Mouse (Mus musculus): ENCODE measurements around the gene Orm3. TPM values are rescaled to one million over a fixed set of nuclear protein-coding genes. Genes with fewer than 3 reads are reported as not detected.
A peak's percentile ranks its signal among the peaks of the same experiment; 100 is the strongest.

Orm3 gene
- polyA plus RNA-seq, 1 experiment from 2014 or later: not detected

DNA sequence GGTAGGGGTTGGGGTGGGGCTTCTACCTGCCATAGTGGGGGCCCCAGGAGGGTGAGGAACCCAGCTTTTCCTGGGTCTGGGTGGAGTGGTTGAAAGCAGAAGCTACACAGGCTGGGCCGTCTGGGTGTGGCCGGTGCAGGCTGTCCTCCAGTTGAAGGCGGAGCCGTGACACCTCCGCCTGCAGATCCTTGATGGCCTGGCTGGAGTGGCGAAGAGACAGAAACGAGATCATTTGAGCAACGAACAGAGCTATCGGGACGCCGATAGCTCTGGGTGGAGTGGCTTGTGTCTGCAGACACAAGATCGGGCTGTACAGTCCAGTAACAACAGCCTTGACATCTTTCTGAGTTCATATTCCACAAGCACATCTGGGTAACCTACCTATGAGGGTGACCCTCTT is 18.4 kb downstream of the Orm3 start:
- Histone ChIP-seq H3K36me3 (peaks cover 79% of the 10 kb centered on the region), H3K9ac (no peak overlapping the region), H3K27ac (no peak overlapping the region), H3K27me3 (no peaks in the 10 kb centered on the region), H3K4me3 (no peak overlapping the region), H3K4me1 (peaks cover 7% of the 10 kb centered on the region), H3K4me2 (replicated peaks) (no peak overlapping the region), H3K9me3 (replicated peaks) (no peaks in the 10 kb centered on the region)
- WGBS: 90% methylated on average over 12 of the region's 12 CpGs
- ATAC-seq (ENCODE audit: low FRiP score): no peak

DNA sequence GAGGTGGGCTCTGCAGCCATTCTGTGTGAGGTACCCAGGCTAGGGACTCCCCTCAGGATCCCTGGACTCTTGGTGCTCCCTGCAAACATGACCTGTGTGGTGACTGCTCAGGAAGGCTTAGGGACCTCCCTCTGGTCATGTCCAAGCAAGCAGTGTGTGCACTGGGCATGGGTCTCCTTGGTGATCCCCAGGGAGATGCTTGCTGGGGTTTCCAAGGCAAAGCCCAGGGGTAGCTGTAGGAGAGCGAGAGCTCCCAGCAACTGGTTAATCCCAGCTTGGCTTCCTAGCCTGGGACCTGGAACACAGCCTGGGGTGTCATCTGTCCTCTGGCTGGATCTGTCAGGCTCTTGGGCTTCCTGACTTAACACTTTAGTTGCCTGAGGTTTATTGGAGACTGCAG is 19.4 kb downstream of the Orm3 start:
- Histone ChIP-seq H3K36me3 (peaks cover 86% of the 10 kb centered on the region), H3K9ac (no peak overlapping the region), H3K9me3 (replicated peaks) (no peaks in the 10 kb centered on the region), H3K27ac (no peak overlapping the region), H3K4me1 (peaks cover 7% of the 10 kb centered on the region), H3K4me3 (no peak overlapping the region), H3K4me2 (replicated peaks) (no peak overlapping the region), H3K27me3 (no peaks in the 10 kb centered on the region)
- 73% methylated on average over 1 of the region's 1 CpGs for WGBS
- no peak for ATAC-seq (ENCODE audit: low FRiP score)

DNA sequence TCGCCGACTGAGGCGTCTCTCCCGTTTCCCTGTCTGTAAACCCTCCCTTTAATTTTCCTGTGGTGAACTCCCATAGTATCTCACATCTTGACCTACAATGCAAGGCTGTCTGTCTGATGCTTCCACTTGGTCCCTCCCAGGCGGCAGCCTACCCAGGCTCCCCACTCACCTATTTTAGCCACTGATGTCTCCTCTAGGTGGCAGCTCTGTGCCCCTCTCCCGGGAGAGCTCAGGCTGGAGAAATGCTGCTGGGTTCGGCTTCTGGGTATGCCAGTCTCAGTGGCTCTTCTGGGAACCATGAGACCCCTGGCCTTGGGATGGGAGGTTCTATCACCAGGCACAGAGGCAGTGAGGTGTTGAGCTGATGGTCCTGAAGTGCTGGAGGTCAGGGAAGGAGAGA is 21.5 kb downstream of the Orm3 start:
- H3K4me2 ChIP-seq (replicated peaks): no peak overlapping the region
- no peaks in the 10 kb centered on the region for H3K9me3 ChIP-seq (replicated peaks)
- WGBS: 67% methylated on average over 7 of the region's 7 CpGs
- H3K27ac ChIP-seq: no peak overlapping the region
- no peaks in the 10 kb centered on the region for H3K4me1 ChIP-seq
- 0 out of 2 replicates have a peak, but pooled peaks have one; percentile 1 for ATAC-seq (ENCODE audit: low FRiP score)
- peaks cover 92% of the 10 kb centered on the region for H3K36me3 ChIP-seq
- H3K4me3 ChIP-seq: no peak overlapping the region
- no peaks in the 10 kb centered on the region for H3K27me3 ChIP-seq
- no peak overlapping the region for H3K9ac ChIP-seq

DNA sequence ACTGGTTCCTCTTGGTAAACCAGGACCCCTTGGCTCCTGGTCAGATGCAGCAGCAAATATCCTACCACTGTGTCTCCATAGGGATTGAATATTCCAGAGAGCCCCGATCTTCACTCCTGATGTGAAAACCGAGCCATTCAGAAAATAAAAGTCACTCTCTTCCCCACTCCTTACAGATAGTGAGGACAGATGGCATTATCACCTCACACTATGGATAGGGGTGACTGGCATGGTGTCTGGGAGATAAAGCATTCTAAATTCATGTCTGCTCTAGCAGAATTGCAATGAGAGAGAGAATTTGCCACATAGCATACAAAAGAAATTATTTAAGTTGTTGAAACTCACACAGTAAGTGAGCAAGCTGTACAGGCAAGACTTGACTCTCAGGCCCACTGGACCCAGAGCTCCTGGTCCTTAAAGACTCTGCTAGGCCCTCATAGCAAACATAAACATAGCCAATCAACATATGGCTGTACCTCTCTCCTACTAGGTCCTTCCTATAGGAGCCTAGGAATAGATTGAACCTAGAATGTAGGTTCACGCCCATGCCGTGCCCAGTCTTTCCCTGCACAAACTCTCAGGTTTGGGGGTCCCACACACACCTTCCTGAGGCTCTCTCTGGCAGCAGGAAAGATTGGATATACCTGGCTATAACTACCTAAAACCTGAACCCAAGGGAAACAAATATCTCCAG is 26.9 kb downstream of the Orm3 start:
- H3K27ac ChIP-seq: no peak overlapping the region
- H3K4me2 ChIP-seq (replicated peaks): no peak overlapping the region
- WGBS: 91% methylated on average over 4 of the region's 4 CpGs
- no peak for ATAC-seq (ENCODE audit: low FRiP score)
- no peaks in the 10 kb centered on the region for H3K9me3 ChIP-seq (replicated peaks)
- no peaks in the 10 kb centered on the region for H3K27me3 ChIP-seq
- H3K9ac ChIP-seq: no peak overlapping the region
- H3K36me3 ChIP-seq: peaks cover 53% of the 10 kb centered on the region
- H3K4me1 ChIP-seq: peaks cover under 1% of the 10 kb centered on the region; the same call in 1 of the 2 replicates
- H3K4me3 ChIP-seq: no peak overlapping the region

DNA sequence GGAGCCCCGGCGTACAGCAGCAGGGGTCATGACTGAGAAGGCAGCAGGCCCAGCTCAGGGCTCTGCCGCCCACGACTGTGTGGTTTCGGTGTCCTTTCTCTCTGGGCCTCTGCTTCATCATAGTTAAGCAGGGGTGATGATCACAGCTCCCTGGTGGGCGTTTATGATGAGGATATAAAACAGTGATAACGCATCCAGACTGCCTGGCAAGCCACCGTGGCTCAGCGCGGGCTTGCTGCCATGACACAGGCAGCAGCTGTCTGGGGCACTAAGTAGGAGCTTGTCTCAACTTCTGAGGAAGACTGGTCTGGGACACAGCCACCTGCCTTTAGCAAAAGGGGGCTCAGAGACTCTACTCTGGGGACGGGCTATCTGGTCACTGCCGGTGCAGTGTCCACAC is 27.5 kb downstream of the Orm3 start:
- Histone ChIP-seq H3K4me3 (no peak overlapping the region), H3K9me3 (replicated peaks) (no peaks in the 10 kb centered on the region), H3K36me3 (peaks cover 49% of the 10 kb centered on the region), H3K27me3 (no peaks in the 10 kb centered on the region), H3K27ac (no peak overlapping the region), H3K9ac (no peak overlapping the region), H3K4me1 (peaks cover 7% of the 10 kb centered on the region), H3K4me2 (replicated peaks) (no peak overlapping the region)
- WGBS: 92% methylated on average over 12 of the region's 12 CpGs
- ATAC-seq (ENCODE audit: low FRiP score): no peak

DNA sequence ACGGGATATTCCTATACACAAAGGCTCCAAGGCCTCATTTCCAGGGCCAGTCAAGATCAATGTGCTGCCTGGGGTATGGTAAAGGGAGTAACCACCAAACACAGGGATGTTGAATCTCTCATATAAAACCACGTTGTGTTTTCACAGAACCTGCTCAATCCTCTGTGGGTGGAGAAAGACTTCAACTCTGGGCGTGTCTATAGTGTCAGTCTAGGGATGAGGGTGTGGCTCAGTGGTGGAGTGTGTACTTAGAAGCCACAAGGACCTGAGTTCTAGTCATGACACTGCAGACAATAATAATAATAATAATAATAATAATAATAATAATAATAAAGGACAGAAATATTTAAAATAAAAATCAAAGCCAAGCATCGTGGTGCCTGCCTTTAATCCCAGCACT is 28.3 kb downstream of the Orm3 start:
- peaks cover 15% of the 10 kb centered on the region for H3K4me1 ChIP-seq
- no peaks in the 10 kb centered on the region for H3K27me3 ChIP-seq
- 92% methylated on average over 4 of the region's 4 CpGs for WGBS
- H3K9me3 ChIP-seq (replicated peaks): no peaks in the 10 kb centered on the region
- no peak overlapping the region for H3K27ac ChIP-seq
- no peak overlapping the region for H3K4me3 ChIP-seq
- H3K4me2 ChIP-seq (replicated peaks): no peak overlapping the region
- peaks cover 41% of the 10 kb centered on the region for H3K36me3 ChIP-seq
- ATAC-seq (ENCODE audit: low FRiP score): no peak
- no peak overlapping the region for H3K9ac ChIP-seq

DNA sequence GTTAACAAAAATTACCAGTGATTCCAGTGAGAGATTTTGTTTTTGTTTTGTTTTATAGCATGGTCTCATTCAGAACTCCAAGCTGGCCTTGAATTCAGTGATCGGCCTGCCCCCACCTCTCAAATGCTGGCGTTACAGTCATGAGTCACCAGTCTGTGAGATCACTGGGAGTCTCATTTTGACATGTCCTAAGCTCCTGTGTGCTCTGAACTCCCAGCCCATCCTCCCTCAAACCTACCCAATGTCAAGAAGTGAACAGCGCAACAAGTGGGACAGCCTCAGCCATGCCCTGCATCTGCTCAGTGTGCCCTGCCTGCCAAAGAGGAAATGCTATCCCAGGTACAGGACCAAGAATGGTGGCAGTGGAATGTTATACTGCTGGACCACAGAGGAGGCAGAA is 29.3 kb downstream of the Orm3 start:
- Histone ChIP-seq H3K9me3 (replicated peaks) (no peaks in the 10 kb centered on the region), H3K4me3 (no peak overlapping the region), H3K36me3 (peaks cover 31% of the 10 kb centered on the region), H3K4me1 (peaks cover 22% of the 10 kb centered on the region), H3K27ac (no peak overlapping the region), H3K4me2 (replicated peaks) (no peak overlapping the region), H3K27me3 (no peaks in the 10 kb centered on the region), H3K9ac (no peak overlapping the region)
- WGBS: 89% methylated on average over 3 of the region's 3 CpGs
- ATAC-seq (ENCODE audit: low FRiP score): no peak

DNA sequence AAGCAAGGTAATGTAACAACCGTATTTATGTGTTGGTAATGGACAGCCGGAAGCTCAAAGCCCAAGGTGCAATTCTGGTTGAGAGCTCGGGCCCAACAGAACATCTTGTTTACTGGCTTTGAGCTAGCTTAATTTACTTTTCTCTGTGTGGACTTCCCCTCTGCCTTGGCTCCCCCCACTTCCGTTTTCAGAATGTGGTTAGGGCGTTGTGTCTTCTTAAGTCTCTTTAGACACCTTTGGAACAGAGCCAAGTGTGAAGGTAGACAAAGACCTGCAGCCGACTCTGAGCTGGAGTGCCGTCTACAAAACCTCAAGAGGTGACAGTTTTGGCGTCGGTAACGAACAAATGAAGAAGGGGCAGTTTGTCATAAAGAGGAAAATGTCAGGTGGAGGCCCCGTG is 29.8 kb downstream of the Orm3 start:
- Histone ChIP-seq H3K4me2 (replicated peaks) (no peak overlapping the region), H3K27ac (no peak overlapping the region), H3K4me1 (peaks cover 25% of the 10 kb centered on the region), H3K9ac (no peak overlapping the region), H3K27me3 (no peaks in the 10 kb centered on the region), H3K9me3 (replicated peaks) (no peaks in the 10 kb centered on the region), H3K36me3 (peaks cover 26% of the 10 kb centered on the region), H3K4me3 (no peak overlapping the region)
- no peak for ATAC-seq (ENCODE audit: low FRiP score)
- 89% methylated on average over 11 of the region's 11 CpGs for WGBS

DNA sequence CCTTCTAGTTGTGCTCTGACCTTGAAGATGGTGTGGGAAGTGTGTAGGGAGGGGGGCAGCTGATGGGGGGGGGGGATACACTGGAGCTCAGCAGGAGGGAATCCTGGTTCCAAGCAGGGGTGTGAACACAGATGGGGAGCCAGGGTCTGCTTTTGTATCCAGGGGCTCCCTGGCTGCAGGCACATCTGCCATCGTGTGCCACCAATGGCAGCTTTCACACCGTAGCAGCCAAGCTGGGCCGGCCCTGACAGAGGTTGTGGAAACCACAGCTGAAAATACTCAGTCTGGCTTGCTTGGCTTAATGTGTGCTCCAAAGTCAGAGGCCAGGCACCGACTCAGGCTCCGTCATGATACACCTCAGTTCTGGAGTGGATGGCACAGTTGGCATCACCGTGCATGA is 32.1 kb downstream of the Orm3 start:
- WGBS: 67% methylated on average over 6 of the region's 6 CpGs

DNA sequence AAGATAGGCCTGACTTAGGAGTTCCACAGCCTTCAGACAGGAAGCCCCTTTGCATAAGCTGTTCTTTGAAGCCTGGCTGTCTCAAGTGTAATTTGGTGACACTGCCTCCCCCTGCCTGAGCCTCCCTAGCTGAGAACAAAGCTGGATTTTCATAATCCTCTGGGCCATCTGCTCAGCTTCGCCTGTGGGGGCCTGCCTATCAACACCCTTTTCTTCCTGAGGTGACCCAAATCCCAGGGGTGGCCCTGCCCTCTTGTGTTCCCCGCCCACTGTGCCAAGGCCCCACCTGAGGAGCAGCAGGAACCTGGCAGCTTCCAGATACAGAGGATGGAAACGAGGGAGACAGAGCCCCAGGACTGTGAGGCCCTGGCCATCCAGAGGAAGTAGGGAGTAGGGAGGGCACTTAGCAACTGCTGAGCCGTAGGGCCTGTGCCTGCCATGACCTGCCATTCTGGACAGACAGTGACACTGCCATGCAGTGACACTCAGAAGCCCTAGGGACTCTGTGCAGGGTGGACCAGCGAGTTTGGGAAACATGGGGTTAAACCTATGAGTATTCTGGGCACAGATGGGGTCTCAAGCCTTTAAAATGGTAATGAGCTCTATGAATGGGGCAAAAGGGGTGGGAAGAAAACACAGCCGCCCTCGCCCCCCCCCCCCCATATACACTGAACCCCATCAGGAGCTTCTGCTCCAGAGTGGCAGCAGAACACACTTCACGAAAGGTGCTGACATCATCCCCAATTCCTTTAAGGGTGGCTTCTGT is 33.3 kb downstream of the Orm3 start:
- no peak overlapping the region for H3K4me3 ChIP-seq
- H3K4me2 ChIP-seq (replicated peaks): no peak overlapping the region
- H3K27ac ChIP-seq: peak overlapping the region; percentile 81
- peak; percentile 78 for ATAC-seq (ENCODE audit: low FRiP score)
- H3K9me3 ChIP-seq (replicated peaks): no peaks in the 10 kb centered on the region
- no peak overlapping the region for H3K9ac ChIP-seq
- H3K36me3 ChIP-seq: peaks cover 4% of the 10 kb centered on the region
- no peaks in the 10 kb centered on the region for H3K27me3 ChIP-seq
- WGBS: 19% methylated on average over 8 of the region's 8 CpGs
- peaks cover 25% of the 10 kb centered on the region for H3K4me1 ChIP-seq

More for the DNA sequence above, 32.1 kb downstream of the Orm3 start:
- no peak overlapping the region for H3K27ac ChIP-seq
- H3K4me2 ChIP-seq (replicated peaks): no peak overlapping the region
- H3K4me3 ChIP-seq: no peak overlapping the region
- H3K27me3 ChIP-seq: no peaks in the 10 kb centered on the region
- peaks cover 25% of the 10 kb centered on the region for H3K4me1 ChIP-seq
- H3K36me3 ChIP-seq: peaks cover 7% of the 10 kb centered on the region
- ATAC-seq (ENCODE audit: low FRiP score): no peak
- no peaks in the 10 kb centered on the region for H3K9me3 ChIP-seq (replicated peaks)
- no peak overlapping the region for H3K9ac ChIP-seq

DNA sequence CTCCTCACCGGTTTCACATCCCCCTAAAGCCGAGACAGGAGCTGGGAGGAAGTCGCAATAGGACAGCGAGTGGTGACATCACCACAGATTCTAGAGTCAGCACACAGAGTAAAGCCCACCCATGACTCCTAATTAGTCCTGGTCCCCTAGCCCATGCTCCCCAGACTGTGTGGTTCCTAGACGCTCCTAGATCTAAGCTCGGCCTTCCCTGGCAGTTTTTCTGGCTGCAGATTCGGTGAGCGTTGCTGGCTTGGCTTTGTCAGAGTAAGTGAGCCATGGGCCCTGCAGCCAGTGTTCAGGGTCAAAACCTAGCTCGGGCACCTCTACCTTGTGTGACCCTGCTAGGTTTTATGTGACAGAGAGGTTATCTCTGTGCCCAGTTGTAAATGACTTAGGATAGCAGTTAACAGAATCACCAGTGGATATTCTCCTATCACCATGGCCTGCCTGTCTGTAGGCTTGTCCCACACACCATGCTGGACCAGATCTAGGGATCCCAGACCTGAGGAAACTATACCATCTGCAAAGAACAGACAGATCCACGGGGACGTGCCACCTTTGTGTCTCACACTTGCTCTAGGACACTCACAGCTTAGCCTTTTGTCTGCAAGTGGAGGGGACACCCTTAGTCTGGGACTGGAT is 34.0 kb downstream of the Orm3 start:
- Histone ChIP-seq H3K4me1 (peaks cover 25% of the 10 kb centered on the region), H3K9ac (no peak overlapping the region), H3K27ac (peak overlapping the region; percentile 81), H3K36me3 (peaks cover 11% of the 10 kb centered on the region), H3K9me3 (replicated peaks) (no peaks in the 10 kb centered on the region), H3K27me3 (no peaks in the 10 kb centered on the region), H3K4me3 (no peak overlapping the region), H3K4me2 (replicated peaks) (no peak overlapping the region)
- peak; percentile 65 for ATAC-seq (ENCODE audit: low FRiP score)
- WGBS: 50% methylated on average over 11 of the region's 11 CpGs

DNA sequence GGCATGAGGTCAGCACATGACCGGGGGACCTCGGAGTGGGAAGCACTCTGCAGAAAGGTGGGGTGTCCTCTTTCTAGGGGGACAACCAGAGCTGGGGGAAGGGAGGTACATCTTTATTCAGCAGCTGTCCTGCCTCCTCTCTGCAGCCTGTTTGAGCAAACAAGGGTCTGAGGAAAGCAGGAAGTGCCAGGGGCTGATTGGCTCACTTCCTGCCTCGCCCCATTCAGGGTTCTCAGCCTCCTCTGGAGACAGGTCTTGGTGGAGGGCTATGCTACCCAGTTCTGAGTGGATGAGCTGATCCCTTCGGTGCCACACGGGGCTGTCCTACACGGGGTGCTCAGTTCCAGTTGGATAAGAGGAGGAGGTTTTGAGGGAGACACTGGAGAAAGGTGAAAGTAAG is 35.4 kb downstream of the Orm3 start:
- ATAC-seq (ENCODE audit: low FRiP score): no peak
- Histone ChIP-seq H3K27ac (no peak overlapping the region), H3K4me3 (no peak overlapping the region), H3K27me3 (no peaks in the 10 kb centered on the region), H3K9ac (peak overlapping the region; percentile 15; the same call in 1 of the 2 replicates), H3K9me3 (replicated peaks) (no peaks in the 10 kb centered on the region), H3K36me3 (peaks cover 16% of the 10 kb centered on the region), H3K4me2 (replicated peaks) (no peak overlapping the region), H3K4me1 (peaks cover 25% of the 10 kb centered on the region)
- WGBS: 80% methylated on average over 6 of the region's 6 CpGs

Data from hindbrain, embryonic 12.5 days (tissue).